Mouse (Mus musculus) hindbrain, embryonic 16.5 days (tissue): Measurements from ENCODE around the gene Nav3. TPM values are rescaled to one million over a fixed set of nuclear protein-coding genes. Genes with fewer than 3 reads are reported as not detected.

Source experiments
- ATAC-seq: fragments of 200-750 bp; cut with Nextera tagmentation; 2 replicates; pipeline ENCODE4 v1.8.0; 2017; ENCODE audit warnings: moderate TSS enrichment, moderate library complexity
- H3K27ac ChIP-seq: fragments of 300-500 bp; sonication (generic); 2 replicates; pipeline ENCODE4 v1.5.1; 2014; ENCODE audit warnings: low read depth, mild to moderate bottlenecking, control low read depth, low read length, moderate library complexity
- H3K27me3 ChIP-seq: fragments of 300-500 bp; sonication (generic); replicated peaks from 2 replicates; pipeline ENCODE4 v1.6.1; 2014; ENCODE audit warnings: low read length; ENCODE audit not compliant: control insufficient read depth, insufficient read depth
- H3K36me3 ChIP-seq: fragments of 300-500 bp; sonication (generic); 2 replicates; pipeline ENCODE4 v1.6.1; 2014; ENCODE audit warnings: mild to moderate bottlenecking, low read length, moderate library complexity, mixed read lengths; ENCODE audit not compliant: control insufficient read depth, insufficient read depth
- H3K4me1 ChIP-seq: fragments of 300-500 bp; sonication (generic); 2 replicates; pipeline ENCODE4 v1.6.1; 2014; ENCODE audit warnings: low read depth, low read length; ENCODE audit not compliant: control insufficient read depth, insufficient read depth
- H3K4me2 ChIP-seq: fragments of 300-500 bp; sonication (generic); 2 replicates; pipeline ENCODE4 v1.6.1; 2014; ENCODE audit warnings: mild to moderate bottlenecking, low read length, control low read depth, moderate library complexity
- H3K4me3 ChIP-seq: fragments of 300-500 bp; sonication (generic); 2 replicates; pipeline ENCODE4 v1.5.1; 2014; ENCODE audit warnings: mild to moderate bottlenecking, low read length, control low read depth, moderate library complexity
- H3K9ac ChIP-seq: fragments of 300-500 bp; sonication (generic); 2 replicates; pipeline ENCODE4 v1.6.1; 2014; ENCODE audit warnings: low read depth, mild to moderate bottlenecking, control low read depth, low read length, moderate library complexity
- H3K9me3 ChIP-seq: fragments of 300-500 bp; sonication (generic); 2 replicates; pipeline ENCODE4 v1.6.1; 2014; ENCODE audit warnings: mild to moderate bottlenecking, low read length, moderate library complexity; ENCODE audit not compliant: control insufficient read depth
- WGBS: fragments of 180-500 bp; shearing (Covaris S2); extraction: QIAGEN DNeasy Blood & Tissue Kit; methylation state at CpG from one replicate; pipeline ENCODE4 v1.1.7; 2014; 5-methylcytosine and 5-hydroxymethylcytosine counted together
- polyA plus RNA-seq: library from polyadenylated mRNA; unstranded; fragments of >200 nt; fragmentation: Nextera tagmentation; extraction: Ambion mirVana; gene quantifications from 2 replicates; pipeline ENCODE4 v1.2.1, GENCODE M21; 2015

Nav3 gene
- polyA plus RNA-seq, 1 experiment from 2014 or later, result 16.6 TPM

GRCm38 (mm10) chr10:110175874-110176273 is 280.1 kb downstream of the Nav3 start:
- no peak overlapping the region for H3K4me3 ChIP-seq
- no peak overlapping the region for H3K27ac ChIP-seq
- H3K4me2 ChIP-seq, result no peak overlapping the region
- no peak overlapping the region for H3K9ac ChIP-seq
- ATAC-seq, result no peak
- no peaks in the 10 kb centered on the region for H3K27me3 ChIP-seq
- no peaks in the 10 kb centered on the region for H3K4me1 ChIP-seq
- 47% methylated on average over 5 of the region's 5 CpGs for WGBS
- no peaks in the 10 kb centered on the region for H3K36me3 ChIP-seq
- H3K9me3 ChIP-seq, result no peaks in the 10 kb centered on the region

- no peak overlapping the region for H3K4me3 ChIP-seq
- H3K27ac ChIP-seq, result no peak overlapping the region
- no peaks in the 10 kb centered on the region for H3K36me3 ChIP-seq
- 0 out of 2 replicates have a peak, but pooled peaks have one; percentile 40 for ATAC-seq
- no peak overlapping the region for H3K4me2 ChIP-seq
- no peaks in the 10 kb centered on the region for H3K27me3 ChIP-seq
- no peak overlapping the region for H3K9ac ChIP-seq
- WGBS, result 81% methylated on average over 6 of the region's 6 CpGs
- H3K9me3 ChIP-seq, result no peaks in the 10 kb centered on the region
- peaks cover 2% of the 10 kb centered on the region; the same call in 1 of the 2 replicates for H3K4me1 ChIP-seq
Observed at GRCm38 (mm10) chr10:110169416-110169815, 286.6 kb downstream of the Nav3 start.

- Histone ChIP-seq H3K9ac (no peak overlapping the region), H3K27me3 (no peaks in the 10 kb centered on the region), H3K4me2 (no peak overlapping the region), H3K4me1 (peaks cover 2% of the 10 kb centered on the region; the same call in 1 of the 2 replicates), H3K27ac (no peak overlapping the region), H3K36me3 (no peaks in the 10 kb centered on the region), H3K9me3 (no peaks in the 10 kb centered on the region), H3K4me3 (no peak overlapping the region)
- 94% methylated on average over 2 of the region's 2 CpGs for WGBS
- ATAC-seq, result no peak
Observed at GRCm38 (mm10) chr10:110168892-110169291, 287.1 kb downstream of the Nav3 start.

GRCm38 (mm10) chr10:110162596-110162995 is 293.4 kb downstream of the Nav3 start:
- no peak for ATAC-seq
- H3K27me3 ChIP-seq, result no peaks in the 10 kb centered on the region
- H3K4me1 ChIP-seq, result peaks cover 12% of the 10 kb centered on the region
- no peak overlapping the region for H3K4me3 ChIP-seq
- no peaks in the 10 kb centered on the region for H3K36me3 ChIP-seq
- no peak overlapping the region for H3K9ac ChIP-seq
- no peak overlapping the region for H3K4me2 ChIP-seq
- no peak overlapping the region for H3K27ac ChIP-seq
- H3K9me3 ChIP-seq, result no peaks in the 10 kb centered on the region

- ATAC-seq, result peak; percentile 67
- no peak overlapping the region for H3K27ac ChIP-seq
- H3K4me3 ChIP-seq, result no peak overlapping the region
- H3K4me1 ChIP-seq, result peaks cover 12% of the 10 kb centered on the region
- H3K4me2 ChIP-seq, result no peak overlapping the region
- H3K27me3 ChIP-seq, result no peaks in the 10 kb centered on the region
- no peaks in the 10 kb centered on the region for H3K36me3 ChIP-seq
- no peak overlapping the region for H3K9ac ChIP-seq
- H3K9me3 ChIP-seq, result no peaks in the 10 kb centered on the region
- 43% methylated on average over 5 of the region's 5 CpGs for WGBS
Observed at GRCm38 (mm10) chr10:110160894-110161293, 295.1 kb downstream of the Nav3 start.

GRCm38 (mm10) chr10:110159548-110159947 is 296.5 kb downstream of the Nav3 start:
- H3K9me3 ChIP-seq, result no peaks in the 10 kb centered on the region

GRCm38 (mm10) chr10:110158122-110158521 is 297.9 kb downstream of the Nav3 start:
- Histone ChIP-seq H3K36me3 (no peaks in the 10 kb centered on the region), H3K4me1 (peaks cover 21% of the 10 kb centered on the region), H3K4me3 (no peak overlapping the region), H3K4me2 (no peak overlapping the region), H3K27me3 (no peaks in the 10 kb centered on the region), H3K9me3 (no peaks in the 10 kb centered on the region), H3K9ac (no peak overlapping the region), H3K27ac (no peak overlapping the region)
- 73% methylated on average over 3 of the region's 3 CpGs for WGBS
- ATAC-seq, result no peak

More at GRCm38 (mm10) chr10:110159548-110159947, 296.5 kb downstream of the Nav3 start:
- 24% methylated on average over 1 of the region's 1 CpGs for WGBS
- Histone ChIP-seq H3K36me3 (no peaks in the 10 kb centered on the region), H3K4me1 (peaks cover 15% of the 10 kb centered on the region), H3K4me2 (no peak overlapping the region), H3K27me3 (no peaks in the 10 kb centered on the region), H3K27ac (no peak overlapping the region; the same call in 1 of the 2 replicates), H3K9ac (no peak overlapping the region), H3K4me3 (no peak overlapping the region)
- ATAC-seq, result no peak

GRCm38 (mm10) chr10:110156412-110156811 is 299.6 kb downstream of the Nav3 start:
- Histone ChIP-seq H3K9ac (no peak overlapping the region), H3K27ac (no peak overlapping the region), H3K4me3 (no peak overlapping the region), H3K9me3 (no peaks in the 10 kb centered on the region), H3K36me3 (no peaks in the 10 kb centered on the region), H3K4me1 (peaks cover 21% of the 10 kb centered on the region), H3K27me3 (no peaks in the 10 kb centered on the region), H3K4me2 (no peak overlapping the region)
- no peak for ATAC-seq
- 38% methylated on average over 1 of the region's 1 CpGs for WGBS

GRCm38 (mm10) chr10:110155494-110155893 is 300.5 kb downstream of the Nav3 start:
- H3K27me3 ChIP-seq, result no peaks in the 10 kb centered on the region
- H3K36me3 ChIP-seq, result no peaks in the 10 kb centered on the region
- WGBS, result 80% methylated on average over 2 of the region's 2 CpGs
- peaks cover 16% of the 10 kb centered on the region for H3K4me1 ChIP-seq
- no peak for ATAC-seq
- no peak overlapping the region; the same call in 1 of the 2 replicates for H3K27ac ChIP-seq
- no peak overlapping the region for H3K4me2 ChIP-seq
- no peak overlapping the region for H3K9ac ChIP-seq
- no peak overlapping the region for H3K4me3 ChIP-seq
- no peaks in the 10 kb centered on the region for H3K9me3 ChIP-seq

GRCm38 (mm10) chr10:110154873-110155237 is 301.1 kb downstream of the Nav3 start:
- WGBS, result 35% methylated on average over 1 of the region's 1 CpGs
- H3K4me1 ChIP-seq, result peaks cover 16% of the 10 kb centered on the region
- ATAC-seq, result peak; percentile 55
- no peaks in the 10 kb centered on the region for H3K9me3 ChIP-seq
- H3K9ac ChIP-seq, result no peak overlapping the region
- H3K36me3 ChIP-seq, result no peaks in the 10 kb centered on the region
- H3K4me2 ChIP-seq, result no peak overlapping the region
- H3K4me3 ChIP-seq, result no peak overlapping the region
- H3K27me3 ChIP-seq, result no peaks in the 10 kb centered on the region
- no peak overlapping the region for H3K27ac ChIP-seq
